Mouse (Mus musculus) embryonic facial prominence, embryonic 11.5 days (tissue): Measurements from ENCODE around the gene Mindy4. TPM values are rescaled to one million over a fixed set of nuclear protein-coding genes. Genes with fewer than 3 reads are reported as not detected.

Experiments used
- ATAC-seq: fragments of 200-750 bp; cut with Nextera tagmentation; replicated peaks from 2 replicates; pipeline ENCODE4 v1.8.0; 2017; ENCODE audit warnings: low read depth; ENCODE audit not compliant: insufficient number of reproducible peaks, low FRiP score, low TSS enrichment
- DNase-seq: peaks from one replicate; pipeline ENCODE4 v3.0.0-alpha.2; 2015; ENCODE audit warnings: low spot score
- H3K27ac ChIP-seq: fragments of 300-500 bp; sonication (generic); replicated peaks from 2 replicates; pipeline ENCODE4 v1.5.1; 2014; ENCODE audit warnings: mild to moderate bottlenecking, low read depth, low read length, control low read depth
- H3K27me3 ChIP-seq: fragments of 300-500 bp; sonication (generic); 2 replicates; pipeline ENCODE4 v1.6.1; 2014; ENCODE audit warnings: mild to moderate bottlenecking, low read length, moderate library complexity, mixed read lengths; ENCODE audit not compliant: control insufficient read depth, insufficient read depth
- H3K36me3 ChIP-seq: fragments of 300-500 bp; sonication (generic); replicated peaks from 2 replicates; pipeline ENCODE4 v1.6.1; 2014; ENCODE audit warnings: low read depth, mild to moderate bottlenecking, low read length, moderate library complexity, mixed read lengths; ENCODE audit not compliant: control insufficient read depth, insufficient read depth
- H3K4me1 ChIP-seq: fragments of 300-500 bp; sonication (generic); 2 replicates; pipeline ENCODE4 v1.6.1; 2014; ENCODE audit warnings: low read length, mixed read lengths; ENCODE audit not compliant: control insufficient read depth, insufficient read depth
- H3K4me2 ChIP-seq: fragments of 300-500 bp; sonication (generic); 2 replicates; pipeline ENCODE4 v1.6.1; 2014; ENCODE audit warnings: low read depth, mild to moderate bottlenecking, control low read depth, low read length, moderate library complexity
- H3K4me3 ChIP-seq: fragments of 300-500 bp; sonication (generic); 2 replicates; pipeline ENCODE4 v1.5.1; 2014; ENCODE audit warnings: low read depth, low read length, control low read depth
- H3K9ac ChIP-seq: fragments of 300-500 bp; sonication (generic); replicated peaks from 2 replicates; pipeline ENCODE4 v1.6.1; 2014; ENCODE audit warnings: mild to moderate bottlenecking, control low read depth, low read length
- H3K9me3 ChIP-seq: fragments of 300-500 bp; sonication (generic); replicated peaks from 2 replicates; pipeline ENCODE4 v1.6.1; 2016; ENCODE audit warnings: mild to moderate bottlenecking, low read length, inconsistent platforms, mixed read lengths; ENCODE audit not compliant: control insufficient read depth
- WGBS: fragments of 180-500 bp; shearing (Covaris S2); extraction: QIAGEN DNeasy Blood & Tissue Kit; methylation state at CpG from one replicate; pipeline ENCODE4 v1.1.7; 2014; 5-methylcytosine and 5-hydroxymethylcytosine counted together
- polyA plus RNA-seq: library from polyadenylated mRNA; unstranded; fragments of >200 nt; fragmentation: Nextera tagmentation; extraction: Ambion mirVana; gene quantifications from 2 replicates; pipeline ENCODE4 v1.2.1, GENCODE M21; 2014

Gene Mindy4
- polyA plus RNA-seq, 1 experiment from 2014 or later, result 26.0 TPM

- H3K36me3 ChIP-seq, result no peaks in the 10 kb centered on the region
- no peaks in the 10 kb centered on the region for H3K9me3 ChIP-seq
- DNase-seq (no peak), ATAC-seq (no peak)
- no peak overlapping the region for H3K27ac ChIP-seq
- H3K4me3 ChIP-seq, result no peak overlapping the region
- WGBS, result 63% methylated on average over 14 of the region's 14 CpGs
- H3K27me3 ChIP-seq, result no peaks in the 10 kb centered on the region
- H3K4me2 ChIP-seq, result no peak overlapping the region
- no peaks in the 10 kb centered on the region for H3K4me1 ChIP-seq
- no peak overlapping the region for H3K9ac ChIP-seq
These were observed 116.7 kb downstream of the Mindy4 start for GRCm38 (mm10) chr6:55319585-55320551.

DNA sequence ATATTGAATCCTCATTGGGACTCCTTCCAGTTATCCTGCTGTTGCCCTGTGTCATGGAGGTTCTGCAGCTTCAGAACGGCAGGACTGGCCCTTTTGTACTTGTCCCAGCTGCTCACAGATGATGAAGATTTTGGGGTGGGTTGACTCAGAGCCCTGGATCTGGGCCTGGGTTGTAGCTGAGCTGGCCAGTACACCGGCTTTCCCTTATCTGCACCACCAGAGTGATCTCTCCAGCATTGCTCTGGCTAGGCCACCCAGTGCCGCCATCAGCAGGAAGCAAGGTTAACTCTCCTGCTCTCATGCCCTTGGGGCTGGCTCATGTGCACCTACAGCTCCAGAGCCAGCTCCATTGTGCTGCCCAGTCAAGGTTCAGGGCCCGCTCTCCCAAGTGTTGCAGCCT, 117.7 kb downstream of the Mindy4 start:
- 79% methylated on average over 4 of the region's 4 CpGs for WGBS
- no peak overlapping the region for H3K9ac ChIP-seq
- DNase-seq, result no peak
- no peaks in the 10 kb centered on the region for H3K36me3 ChIP-seq
- H3K4me2 ChIP-seq, result no peak overlapping the region
- ATAC-seq, result peak; percentile 7; the same call in 1 of the 2 replicates
- H3K27me3 ChIP-seq, result no peaks in the 10 kb centered on the region
- H3K4me3 ChIP-seq, result no peak overlapping the region
- H3K27ac ChIP-seq, result no peak overlapping the region
- no peaks in the 10 kb centered on the region for H3K4me1 ChIP-seq
- no peaks in the 10 kb centered on the region for H3K9me3 ChIP-seq

- Histone ChIP-seq H3K36me3 (no peaks in the 10 kb centered on the region), H3K4me3 (no peak overlapping the region), H3K27ac (no peak overlapping the region), H3K4me1 (no peaks in the 10 kb centered on the region), H3K9ac (no peak overlapping the region), H3K27me3 (no peaks in the 10 kb centered on the region), H3K4me2 (no peak overlapping the region), H3K9me3 (no peaks in the 10 kb centered on the region)
- DNase-seq, result no peak
- WGBS, result 67% methylated on average over 6 of the region's 6 CpGs
- ATAC-seq, result no peak
These were observed 118.3 kb downstream of the Mindy4 start for GRCm38 (mm10) chr6:55321518-55321917.

- H3K36me3 ChIP-seq, result no peaks in the 10 kb centered on the region
- ATAC-seq (no peak), DNase-seq (no peak)
- H3K9me3 ChIP-seq, result no peaks in the 10 kb centered on the region
- H3K4me3 ChIP-seq, result no peak overlapping the region
- no peaks in the 10 kb centered on the region for H3K4me1 ChIP-seq
- H3K9ac ChIP-seq, result no peak overlapping the region
- no peak overlapping the region for H3K27ac ChIP-seq
- no peaks in the 10 kb centered on the region for H3K27me3 ChIP-seq
- 98% methylated on average over 2 of the region's 2 CpGs for WGBS
- no peak overlapping the region for H3K4me2 ChIP-seq
These were observed 119.8 kb downstream of the Mindy4 start for GRCm38 (mm10) chr6:55322980-55323379.

- 83% methylated on average over 17 of the region's 17 CpGs for WGBS
- no peak overlapping the region for H3K9ac ChIP-seq
- no peak overlapping the region for H3K4me2 ChIP-seq
These were observed 120.9 kb downstream of the Mindy4 start for GRCm38 (mm10) chr6:55323908-55324634.

GRCm38 (mm10) chr6:55324785-55325184, 121.6 kb downstream of the Mindy4 start:
- H3K4me1 ChIP-seq, result no peaks in the 10 kb centered on the region
- no peaks in the 10 kb centered on the region for H3K36me3 ChIP-seq
- 63% methylated on average over 1 of the region's 1 CpGs for WGBS
- H3K27me3 ChIP-seq, result no peaks in the 10 kb centered on the region
- H3K9ac ChIP-seq, result no peak overlapping the region
- H3K4me3 ChIP-seq, result no peak overlapping the region
- no peak overlapping the region for H3K27ac ChIP-seq
- H3K4me2 ChIP-seq, result no peak overlapping the region
- ATAC-seq, result no peak
- DNase-seq, result no peak
- no peaks in the 10 kb centered on the region for H3K9me3 ChIP-seq

More at GRCm38 (mm10) chr6:55323908-55324634, 120.9 kb downstream of the Mindy4 start:
- DNase-seq, result no peak
- Histone ChIP-seq H3K4me1 (no peaks in the 10 kb centered on the region), H3K36me3 (no peaks in the 10 kb centered on the region), H3K9me3 (no peaks in the 10 kb centered on the region), H3K4me3 (no peak overlapping the region), H3K27me3 (no peaks in the 10 kb centered on the region), H3K27ac (no peak overlapping the region)
- ATAC-seq, result no peak

- H3K27me3 ChIP-seq, result no peaks in the 10 kb centered on the region
- no peak overlapping the region for H3K27ac ChIP-seq
- H3K4me2 ChIP-seq, result no peak overlapping the region
- DNase-seq (no peak), ATAC-seq (no peak)
- H3K4me3 ChIP-seq, result no peak overlapping the region
- H3K9ac ChIP-seq, result no peak overlapping the region
- WGBS, result 68% methylated on average over 4 of the region's 4 CpGs
- H3K9me3 ChIP-seq, result no peaks in the 10 kb centered on the region
- no peaks in the 10 kb centered on the region for H3K4me1 ChIP-seq
- H3K36me3 ChIP-seq, result no peaks in the 10 kb centered on the region
These were observed 123.1 kb downstream of the Mindy4 start for GRCm38 (mm10) chr6:55326299-55326698.

DNA sequence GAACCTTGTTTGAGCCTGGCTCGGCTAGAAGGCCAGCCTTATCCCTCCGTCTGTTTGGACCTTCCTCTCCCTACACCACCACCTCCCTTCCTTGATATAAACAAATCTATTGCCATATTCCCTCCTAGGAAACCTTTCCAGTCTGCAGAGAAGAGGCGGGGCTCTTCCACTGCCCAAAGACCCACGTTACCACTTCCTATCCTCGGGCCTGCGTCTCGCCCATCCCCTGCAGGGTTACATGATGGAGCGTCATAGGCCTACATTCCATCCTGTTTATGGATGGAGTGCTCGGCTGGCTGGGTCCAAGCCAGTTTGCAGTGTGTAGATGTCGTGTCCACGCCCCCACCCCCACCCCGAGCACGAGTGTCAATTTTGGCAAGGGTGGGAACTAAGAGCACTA, 124.1 kb downstream of the Mindy4 start:
- H3K36me3 ChIP-seq, result no peaks in the 10 kb centered on the region
- no peak overlapping the region for H3K4me2 ChIP-seq
- H3K27me3 ChIP-seq, result no peaks in the 10 kb centered on the region
- no peaks in the 10 kb centered on the region; the same call in 1 of the 2 replicates for H3K4me1 ChIP-seq
- no peak overlapping the region for H3K9ac ChIP-seq
- no peak overlapping the region for H3K27ac ChIP-seq
- no peak for ATAC-seq
- H3K9me3 ChIP-seq, result no peaks in the 10 kb centered on the region
- WGBS, result 81% methylated on average over 13 of the region's 13 CpGs
- H3K4me3 ChIP-seq, result no peak overlapping the region
- DNase-seq, result no peak
